Mouse (Mus musculus): ENCODE measurements around the gene Masp1.
A peak's percentile ranks its signal among the peaks of the same experiment; 100 is the strongest.

- TF ChIP-seq CTCF (IDR thresholded peaks at IDR 0.05) (no peak), EP300 (IDR thresholded peaks at IDR 0.05) (peak; percentile 97)
These were observed 23.2 kb downstream of the Masp1 start for GRCm38 (mm10) chr16:23497440-23497839.
